Mouse (Mus musculus) kidney, embryonic 14.5 days (tissue): ENCODE data around the gene Gpr27. TPM values are rescaled to one million over a fixed set of nuclear protein-coding genes. Genes with fewer than 3 reads are reported as not detected.

Experiments
- ATAC-seq: fragments of 200-750 bp; cut with Nextera tagmentation; 2 replicates; pipeline ENCODE4 v1.8.0; 2017; ENCODE audit warnings: moderate number of reproducible peaks, mild to moderate bottlenecking, moderate TSS enrichment, moderate library complexity; ENCODE audit not compliant: low FRiP score, low TSS enrichment
- H3K27ac ChIP-seq: fragments of 300-500 bp; sonication (generic); 2 replicates; pipeline ENCODE4 v1.5.1; 2014; ENCODE audit warnings: low read depth, mild to moderate bottlenecking, low read length, moderate library complexity, mixed read lengths
- H3K27me3 ChIP-seq: fragments of 300-500 bp; sonication (generic); 2 replicates; pipeline ENCODE4 v1.6.1; 2014; ENCODE audit warnings: mild to moderate bottlenecking, low read length; ENCODE audit not compliant: control insufficient read depth, insufficient read depth
- H3K36me3 ChIP-seq: fragments of 300-500 bp; sonication (generic); 2 replicates; pipeline ENCODE4 v1.6.1; 2014; ENCODE audit warnings: low read length, mixed read lengths; ENCODE audit not compliant: control insufficient read depth, insufficient read depth
- H3K4me1 ChIP-seq: fragments of 300-500 bp; sonication (generic); 2 replicates; pipeline ENCODE4 v1.6.1; 2014; ENCODE audit warnings: low read length, mixed read lengths; ENCODE audit not compliant: control insufficient read depth, insufficient read depth
- H3K4me2 ChIP-seq: fragments of 300-500 bp; sonication (generic); replicated peaks from 2 replicates; pipeline ENCODE4 v1.6.1; 2014; ENCODE audit warnings: low read depth, mild to moderate bottlenecking, low read length
- H3K4me3 ChIP-seq: fragments of 300-500 bp; sonication (generic); 2 replicates; pipeline ENCODE4 v1.5.1; 2014; ENCODE audit warnings: mild to moderate bottlenecking, low read length
- H3K9ac ChIP-seq: fragments of 300-500 bp; sonication (generic); 2 replicates; pipeline ENCODE4 v1.6.1; 2014; ENCODE audit warnings: low read depth, mild to moderate bottlenecking, low read length, moderate library complexity
- H3K9me3 ChIP-seq: fragments of 300-500 bp; sonication (generic); 2 replicates; pipeline ENCODE4 v1.6.1; 2016; ENCODE audit warnings: low read length; ENCODE audit not compliant: control insufficient read depth
- WGBS: fragments of 180-500 bp; shearing (Covaris S2); extraction: QIAGEN DNeasy Blood & Tissue Kit; methylation state at CpG from one replicate; pipeline ENCODE4 v1.1.7; 2014; 5-methylcytosine and 5-hydroxymethylcytosine counted together
- polyA plus RNA-seq: library from polyadenylated mRNA; unstranded; fragments of >200 nt; fragmentation: Nextera tagmentation; extraction: Ambion mirVana; gene quantifications from 2 replicates; pipeline ENCODE4 v1.2.1, GENCODE M21; 2014

Gpr27 gene
- polyA plus RNA-seq, 1 experiment from 2014 or later: 3.4 TPM

DNA sequence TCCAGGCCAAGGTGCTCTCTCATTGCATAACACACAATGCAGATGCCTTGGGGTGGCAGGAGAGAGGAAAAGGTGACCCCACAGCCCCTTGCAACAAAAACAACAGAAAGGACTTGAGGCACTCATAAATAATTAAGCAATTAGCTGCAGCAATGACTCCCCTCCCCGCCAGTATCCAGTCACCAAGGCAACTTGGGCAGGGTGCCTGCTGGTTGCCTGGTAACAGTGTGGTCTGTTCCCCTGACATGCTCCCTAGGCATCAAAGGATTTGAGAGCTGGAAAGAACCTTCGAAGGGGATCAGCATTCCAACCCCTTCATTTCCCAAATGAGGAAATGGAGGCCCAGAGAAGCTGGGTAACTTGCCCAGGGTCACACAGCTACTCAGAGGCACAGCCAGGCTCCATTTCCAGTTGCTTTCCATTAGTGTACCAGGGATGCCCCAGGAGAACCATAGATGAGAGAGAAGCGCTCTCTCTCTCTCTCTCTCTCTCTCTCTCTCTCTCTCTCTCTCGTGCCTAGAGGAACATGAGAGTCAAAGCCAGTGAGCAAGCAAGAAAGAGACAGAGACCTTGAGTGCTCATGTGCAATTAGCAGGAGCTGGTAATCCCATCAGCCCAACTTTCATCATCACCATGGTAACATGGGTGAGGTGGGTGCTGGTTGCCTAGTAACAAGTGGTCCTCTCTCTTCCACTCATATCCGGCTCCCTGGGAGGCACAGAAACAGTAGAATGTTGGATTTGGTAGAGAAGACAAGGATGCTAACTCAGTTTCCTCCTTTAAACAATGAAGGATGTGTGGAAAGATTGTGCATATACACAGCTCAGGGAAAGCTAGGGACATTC lies 22.8 kb upstream of the Gpr27 start:
- H3K9ac ChIP-seq: no peak overlapping the region
- no peaks in the 10 kb centered on the region for H3K36me3 ChIP-seq
- no peak overlapping the region for H3K4me2 ChIP-seq
- H3K27me3 ChIP-seq: no peaks in the 10 kb centered on the region
- 52% methylated on average over 5 of the region's 5 CpGs for WGBS
- no peak for ATAC-seq
- no peak overlapping the region for H3K4me3 ChIP-seq
- no peak overlapping the region for H3K27ac ChIP-seq
- H3K4me1 ChIP-seq: 0 out of 2 replicates have a peak, but pooled peaks cover 5% of the 10 kb centered on the region
- H3K9me3 ChIP-seq: no peaks in the 10 kb centered on the region

DNA sequence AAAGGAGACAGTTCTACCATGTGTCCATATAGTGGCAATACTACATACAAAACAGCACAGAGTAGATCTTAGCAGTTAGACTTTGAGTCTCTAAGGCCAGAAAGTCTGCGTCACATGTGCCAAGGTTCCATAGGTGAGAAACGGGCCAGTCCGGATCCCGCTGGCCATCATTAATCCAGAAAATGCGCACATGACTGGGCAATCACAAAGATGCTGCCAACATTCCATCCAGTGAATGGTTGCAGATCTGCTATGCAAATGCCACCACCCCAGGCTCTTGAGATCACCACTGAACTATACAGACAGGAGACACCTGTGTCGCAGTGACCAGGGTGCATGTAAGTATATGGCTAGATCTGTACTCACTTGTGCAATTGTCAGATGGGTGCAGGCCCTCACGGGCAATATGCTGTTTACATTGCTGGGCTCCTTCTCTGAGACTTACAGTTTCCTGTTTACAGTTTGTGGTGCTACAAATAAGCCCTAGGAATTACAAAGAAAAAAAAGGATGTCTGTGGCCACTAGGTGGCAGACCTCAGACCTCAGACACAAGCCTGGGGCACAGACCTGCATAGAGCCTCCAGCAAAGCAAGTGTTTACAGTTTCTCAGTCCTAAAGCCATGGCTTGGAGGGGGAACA lies 21.9 kb upstream of the Gpr27 start:
- H3K36me3 ChIP-seq: no peaks in the 10 kb centered on the region
- no peak overlapping the region for H3K4me3 ChIP-seq
- no peak overlapping the region for H3K4me2 ChIP-seq
- no peaks in the 10 kb centered on the region for H3K27me3 ChIP-seq
- no peak overlapping the region for H3K27ac ChIP-seq
- 78% methylated on average over 7 of the region's 7 CpGs for WGBS
- no peak for ATAC-seq
- H3K9ac ChIP-seq: no peak overlapping the region
- H3K4me1 ChIP-seq: 0 out of 2 replicates have a peak, but pooled peaks cover 5% of the 10 kb centered on the region
- no peaks in the 10 kb centered on the region for H3K9me3 ChIP-seq

DNA sequence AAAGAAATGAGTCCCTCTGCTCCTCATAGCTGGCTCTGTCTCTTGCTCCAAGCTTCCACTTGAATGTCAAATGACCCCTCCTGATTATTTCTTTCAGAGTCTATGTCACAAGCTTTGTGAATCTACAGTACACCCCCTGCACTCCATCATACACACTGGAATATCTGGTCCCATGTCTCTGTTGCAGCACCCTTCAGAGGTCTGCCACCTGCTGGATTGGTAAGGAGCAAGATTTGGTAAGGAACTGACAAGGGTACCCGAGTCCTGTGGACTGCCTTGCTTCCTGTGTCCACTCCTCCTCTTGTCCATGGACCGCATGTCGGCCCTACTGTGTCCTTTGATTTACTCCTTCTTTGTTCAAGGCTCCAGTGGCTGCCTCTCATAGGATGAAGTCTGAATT lies 20.7 kb upstream of the Gpr27 start:
- no peak overlapping the region for H3K4me3 ChIP-seq
- no peaks in the 10 kb centered on the region for H3K9me3 ChIP-seq
- H3K27me3 ChIP-seq: no peaks in the 10 kb centered on the region
- WGBS: 52% methylated on average over 3 of the region's 3 CpGs
- 0 out of 2 replicates have a peak, but pooled peaks cover 4% of the 10 kb centered on the region for H3K4me1 ChIP-seq
- no peak for ATAC-seq
- H3K9ac ChIP-seq: no peak overlapping the region
- H3K4me2 ChIP-seq: no peak overlapping the region
- no peak overlapping the region for H3K27ac ChIP-seq
- no peaks in the 10 kb centered on the region for H3K36me3 ChIP-seq

DNA sequence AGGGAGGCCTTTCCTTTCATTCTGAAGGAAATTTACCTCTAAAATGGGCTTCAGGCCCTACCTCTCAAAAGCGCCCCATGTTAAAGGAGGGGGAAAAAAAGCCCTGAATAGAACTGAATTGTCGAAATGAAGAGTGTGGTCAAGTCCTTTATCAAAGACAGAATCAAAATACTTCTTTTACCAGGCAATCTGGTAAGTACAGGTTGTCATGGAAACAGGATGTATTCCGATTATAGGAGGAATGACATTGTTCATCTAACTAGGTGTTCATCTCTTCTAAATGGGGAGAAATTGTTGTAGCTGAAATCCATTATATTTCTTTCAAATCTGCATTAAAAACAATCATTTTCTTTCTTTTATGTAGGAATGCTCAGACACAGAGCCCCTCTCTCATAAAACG lies 18.0 kb upstream of the Gpr27 start:
- Histone ChIP-seq H3K27ac (no peak overlapping the region), H3K4me3 (no peak overlapping the region), H3K4me2 (no peak overlapping the region), H3K27me3 (no peaks in the 10 kb centered on the region), H3K4me1 (no peaks in the 10 kb centered on the region), H3K9ac (no peak overlapping the region), H3K36me3 (no peaks in the 10 kb centered on the region), H3K9me3 (no peaks in the 10 kb centered on the region)
- no peak for ATAC-seq
- 81% methylated on average over 4 of the region's 4 CpGs for WGBS

DNA sequence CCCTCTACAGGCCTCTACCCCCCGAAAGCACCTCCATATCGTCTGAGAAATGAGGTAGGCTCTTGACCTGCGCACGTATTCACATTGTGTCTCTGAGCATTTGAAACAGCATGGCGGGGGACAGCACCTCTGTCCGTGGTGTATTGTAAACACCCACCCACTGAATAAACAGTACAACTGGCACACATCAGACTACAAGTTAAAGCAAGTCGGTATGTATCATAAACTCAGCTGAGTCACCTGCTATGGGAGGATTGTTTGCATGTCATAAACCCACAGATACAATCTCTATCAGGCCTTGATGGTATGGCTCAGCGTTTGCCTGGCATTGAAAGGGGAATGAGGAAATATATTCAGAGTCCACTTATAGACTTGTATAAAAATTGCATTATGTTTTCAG lies 15.2 kb upstream of the Gpr27 start:
- 83% methylated on average over 8 of the region's 8 CpGs for WGBS
- H3K4me2 ChIP-seq: no peak overlapping the region

DNA sequence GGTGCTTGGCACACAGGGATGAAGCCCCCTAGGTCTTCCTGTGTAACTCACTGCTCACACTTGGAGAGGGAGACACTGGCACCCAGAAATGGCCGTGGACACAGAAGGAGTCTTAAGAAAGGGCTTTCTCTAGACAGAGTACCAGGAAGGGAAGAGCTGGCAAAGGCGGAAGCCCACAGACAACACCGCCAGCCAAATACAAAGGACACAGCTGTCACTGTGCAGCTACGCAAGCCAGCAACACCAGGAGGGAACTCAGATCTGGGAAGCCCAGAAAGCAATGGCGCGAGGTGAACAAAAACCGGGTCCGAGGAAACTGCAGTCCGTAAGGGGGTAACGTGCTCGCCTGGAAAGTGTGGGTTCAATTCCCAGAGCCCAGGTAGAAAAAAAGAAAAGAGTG lies 14.4 kb upstream of the Gpr27 start:
- 88% methylated on average over 11 of the region's 11 CpGs for WGBS
- ATAC-seq: no peak
- Histone ChIP-seq H3K4me2 (no peak overlapping the region), H3K27ac (no peak overlapping the region), H3K9ac (no peak overlapping the region), H3K36me3 (no peaks in the 10 kb centered on the region), H3K9me3 (no peaks in the 10 kb centered on the region), H3K4me3 (no peak overlapping the region), H3K27me3 (no peaks in the 10 kb centered on the region), H3K4me1 (no peaks in the 10 kb centered on the region)

More for the DNA sequence above, 15.2 kb upstream of the Gpr27 start:
- Histone ChIP-seq H3K36me3 (no peaks in the 10 kb centered on the region), H3K27me3 (no peaks in the 10 kb centered on the region), H3K27ac (no peak overlapping the region), H3K4me3 (no peak overlapping the region), H3K9me3 (no peaks in the 10 kb centered on the region), H3K4me1 (no peaks in the 10 kb centered on the region), H3K9ac (no peak overlapping the region)
- no peak for ATAC-seq

DNA sequence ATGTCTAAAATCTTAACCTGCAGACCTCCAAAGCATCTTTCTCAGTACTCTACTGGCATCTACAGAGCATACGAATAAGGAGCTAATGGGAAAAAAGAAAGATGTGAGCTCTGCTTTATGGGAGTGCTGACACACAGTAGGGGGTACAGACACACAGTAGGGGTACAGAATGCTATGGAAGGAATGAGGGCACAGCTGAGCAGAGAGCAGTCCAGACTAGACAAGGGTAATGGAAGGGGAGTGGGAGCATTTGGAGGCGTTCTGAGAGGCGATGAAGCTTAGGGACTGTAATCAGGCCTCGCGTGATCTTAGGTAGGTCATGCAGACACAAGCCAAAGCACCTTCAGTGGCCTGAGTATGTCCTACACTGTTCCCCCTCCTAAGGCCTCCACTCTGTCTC lies 8.5 kb upstream of the Gpr27 start:
- no peak for ATAC-seq
- Histone ChIP-seq H3K27me3 (0 out of 2 replicates have a peak, but pooled peaks cover 4% of the 10 kb centered on the region), H3K36me3 (no peaks in the 10 kb centered on the region), H3K4me3 (no peak overlapping the region), H3K27ac (no peak overlapping the region), H3K9ac (no peak overlapping the region), H3K9me3 (no peaks in the 10 kb centered on the region), H3K4me1 (no peaks in the 10 kb centered on the region), H3K4me2 (no peak overlapping the region)
- WGBS: 89% methylated on average over 5 of the region's 5 CpGs

DNA sequence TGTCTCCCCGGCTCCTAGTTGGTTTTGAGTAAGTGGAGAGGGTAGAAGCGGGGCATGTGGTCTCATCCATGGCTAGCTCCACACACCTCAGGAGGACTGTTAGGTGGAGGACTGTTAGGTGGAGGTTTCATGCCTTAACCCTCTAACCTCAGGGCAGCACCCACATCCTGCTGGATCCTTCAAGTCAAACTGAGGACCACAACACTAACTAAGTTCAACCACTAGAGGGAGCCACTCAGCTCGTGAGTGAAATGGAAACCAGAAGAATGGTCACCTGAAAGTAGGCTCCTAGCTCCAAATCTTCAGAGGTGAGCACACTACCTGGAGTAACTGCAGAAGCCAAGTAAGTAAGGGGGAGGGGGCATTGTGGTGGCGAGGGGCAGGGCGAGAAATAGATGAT lies 7.6 kb upstream of the Gpr27 start:
- Histone ChIP-seq H3K4me2 (no peak overlapping the region), H3K4me1 (no peaks in the 10 kb centered on the region), H3K27me3 (peaks cover 8% of the 10 kb centered on the region; the same call in 1 of the 2 replicates), H3K9ac (no peak overlapping the region), H3K27ac (no peak overlapping the region), H3K4me3 (no peak overlapping the region), H3K36me3 (no peaks in the 10 kb centered on the region), H3K9me3 (no peaks in the 10 kb centered on the region)
- 50% methylated on average over 5 of the region's 5 CpGs for WGBS
- ATAC-seq: no peak

DNA sequence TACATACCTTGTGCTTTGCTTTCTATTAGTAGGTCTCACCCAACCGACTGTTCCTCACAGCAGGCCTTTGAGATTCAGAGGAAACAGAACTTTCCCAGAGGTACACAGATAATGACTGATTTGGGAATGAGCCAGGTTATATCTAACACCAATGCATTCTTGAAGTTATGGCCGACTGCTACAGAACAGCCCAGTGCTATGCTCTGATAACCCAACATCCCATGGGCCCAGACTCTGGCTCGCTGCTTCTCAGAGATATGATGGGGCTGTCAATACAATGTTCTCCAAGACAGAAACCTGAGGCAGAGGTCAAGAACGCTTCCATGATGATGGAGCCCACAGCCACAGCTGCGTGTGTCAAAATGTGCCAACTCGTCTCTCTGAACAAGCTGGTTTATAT lies 4.0 kb upstream of the Gpr27 start:
- WGBS: 84% methylated on average over 6 of the region's 6 CpGs
- Histone ChIP-seq H3K36me3 (no peaks in the 10 kb centered on the region), H3K9ac (no peak overlapping the region), H3K27me3 (peaks cover 39% of the 10 kb centered on the region), H3K4me3 (no peak overlapping the region), H3K9me3 (no peaks in the 10 kb centered on the region), H3K27ac (no peak overlapping the region), H3K4me2 (no peak overlapping the region), H3K4me1 (peaks cover 6% of the 10 kb centered on the region)
- ATAC-seq: no peak
